Mouse (Mus musculus): ENCODE data around the gene Trim30b.
A peak's percentile ranks its signal among the peaks of the same experiment; 100 is the strongest.
"Not testable (repeated sequence)": the region's sequence is repeated elsewhere in the genome, so short reads cannot be mapped to it uniquely, and the experiment has no call there.

Gene Trim30b

GRCm38 (mm10) chr7:104369736-104370414, at the start of gene Trim30b:
TSS of gene Trim30b (minus strand) at chr7:104369884.
- DNase-seq (ENCODE audit: low spot score): no peak

- DNase-seq (ENCODE audit: low spot score): no peak
These were observed 34.8 kb upstream of the Trim30b start for GRCm38 (mm10) chr7:104404460-104404950.

GRCm38 (mm10) chr7:104401140-104401539, 31.5 kb upstream of the Trim30b start:
- DNase-seq (ENCODE audit: low spot score): no peak

- DNase-seq (ENCODE audit: low spot score): no peak
These were observed 31.0 kb upstream of the Trim30b start, which contains the start of gene Trim30c for GRCm38 (mm10) chr7:104400698-104401097. TSS of gene Trim30c (minus strand) at chr7:104400837.

- no peak for DNase-seq (ENCODE audit: low spot score)
These were observed 28.8 kb upstream of the Trim30b start for GRCm38 (mm10) chr7:104398492-104398891.

- no peak for DNase-seq (ENCODE audit: low spot score)
These were observed 3.3 kb downstream of the Trim30b start for GRCm38 (mm10) chr7:104366339-104366738.

- peak; percentile 13 for DNase-seq (ENCODE audit: low spot score)
These were observed 16.1 kb downstream of the Trim30b start for GRCm38 (mm10) chr7:104353600-104353967.

- DNase-seq (ENCODE audit: low spot score): peak; percentile 74
These were observed 16.7 kb downstream of the Trim30b start, which contains the start of gene Trim12c for GRCm38 (mm10) chr7:104352717-104353599. TSS of gene Trim12c (minus strand) at chr7:104353362.

GRCm38 (mm10) chr7:104348043-104348442, 21.6 kb downstream of the Trim30b start:
- DNase-seq (ENCODE audit: low spot score): not testable (repeated sequence)

- DNase-seq (ENCODE audit: low spot score): not testable (repeated sequence)
These were observed 28.9 kb downstream of the Trim30b start for GRCm38 (mm10) chr7:104340744-104341143.

- DNase-seq (ENCODE audit: low spot score): not testable (repeated sequence)
These were observed 34.1 kb downstream of the Trim30b start for GRCm38 (mm10) chr7:104335547-104335946.

GRCm38 (mm10) chr7:104329171-104329570, 40.5 kb downstream of the Trim30b start, which contains the start of gene Trim34b:
TSS of gene Trim34b (plus strand) at chr7:104329471.
- DNase-seq (ENCODE audit: low spot score): not testable (repeated sequence)

- no peak for DNase-seq (ENCODE audit: low spot score)
These were observed 47.7 kb downstream of the Trim30b start for GRCm38 (mm10) chr7:104322028-104322427.

- not testable (repeated sequence) for DNase-seq (ENCODE audit: low spot score)
These were observed 54.2 kb downstream of the Trim30b start, which contains the start of gene Trim12a for GRCm38 (mm10) chr7:104315369-104316080. TSS of gene Trim12a (minus strand) at chr7:104315466.

GRCm38 (mm10) chr7:104314796-104315353, 54.8 kb downstream of the Trim30b start:
- no peak for DNase-seq (ENCODE audit: low spot score)
